In the genomic region with DNA sequence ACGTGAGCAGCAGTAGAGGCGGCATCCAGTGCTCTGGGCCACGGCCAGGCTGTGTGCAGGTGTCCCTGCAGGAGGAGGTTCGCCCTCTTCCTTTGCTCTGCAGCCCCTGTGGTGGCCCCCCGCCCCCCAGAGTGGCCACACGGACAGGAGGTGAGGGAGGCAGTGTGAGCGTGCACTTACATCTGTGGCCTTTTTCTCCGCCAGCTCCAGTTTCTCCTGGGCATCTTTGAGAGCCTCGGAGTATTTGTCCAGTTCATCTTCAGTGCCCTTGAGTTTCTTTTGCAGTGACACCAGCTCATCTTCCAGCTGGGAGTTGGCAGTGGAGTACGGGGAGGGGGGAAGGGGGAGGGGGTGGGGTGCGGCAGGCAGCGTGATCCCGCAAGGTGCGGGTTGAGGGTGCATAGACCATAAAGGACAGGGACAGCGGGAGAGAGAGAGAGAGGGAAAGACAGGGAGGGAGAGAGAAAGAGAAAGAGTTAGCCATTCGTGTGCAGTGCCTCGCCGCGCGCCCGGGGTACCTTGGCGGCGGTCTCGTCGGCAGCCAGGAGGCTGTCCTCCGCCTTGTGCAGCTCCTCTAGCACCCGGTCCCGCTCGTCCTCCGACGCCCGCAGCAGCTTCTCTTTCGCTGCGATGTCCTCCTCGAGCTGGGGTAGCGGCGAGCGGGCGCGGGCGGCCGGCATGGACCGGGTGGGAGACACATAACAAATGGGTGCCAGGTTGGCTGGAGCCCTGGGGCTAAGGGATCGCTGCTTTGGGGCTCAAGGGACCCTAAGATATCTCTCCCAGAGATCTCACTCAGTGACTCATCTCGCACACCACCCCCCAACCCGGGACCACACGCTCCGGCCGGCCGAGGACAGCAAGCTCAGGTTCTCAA, we compare ENCODE assay signal across 8 mouse cellular contexts. TPM values are rescaled to one million over a fixed set of nuclear protein-coding genes. Genes with fewer than 3 reads are reported as not detected.
DNase-seq lines count a peak whose midpoint lies in the region; ATAC-seq and TF ChIP-seq lines count a peak whose summit lies in the region.

No protein-coding gene starts in this region.

- peaks cover 8% of the 10 kb centered on the region for H3K36me3 ChIP-seq in heart, adult 2 months (ENCODE audit: control insufficient read depth, insufficient read depth, low read length)
- peaks cover 36% of the 10 kb centered on the region for H3K36me3 ChIP-seq in C2C12 (ENCODE audit: control insufficient read depth, insufficient read depth)
- no peaks in the 10 kb centered on the region for H3K36me3 ChIP-seq in hindbrain, embryonic 11.5 days (ENCODE audit: control insufficient read depth, insufficient read depth, low read length)
- H3K36me3 ChIP-seq in liver, postnatal 0 days (replicated peaks; ENCODE audit: insufficient read depth, low read length): no peaks in the 10 kb centered on the region

- H3K4me2 ChIP-seq in hindbrain, embryonic 11.5 days (replicated peaks; ENCODE audit: low read depth, low read length): peak overlapping the region; percentile 93
- H3K4me2 ChIP-seq in liver, postnatal 0 days (ENCODE audit: low read depth, low read length): peak overlapping the region; percentile 81

- H3K27me3 ChIP-seq in heart, adult 2 months (ENCODE audit: control insufficient read depth, insufficient read depth, low read length): peaks cover 2% of the 10 kb centered on the region; the same call in 1 of the 2 replicates
- H3K27me3 ChIP-seq in C2C12 (ENCODE audit: control insufficient read depth, insufficient read depth, insufficient read length): no peaks in the 10 kb centered on the region
- peaks cover 37% of the 10 kb centered on the region for H3K27me3 ChIP-seq in hindbrain, embryonic 11.5 days (ENCODE audit: control insufficient read depth, insufficient read depth, low read length)
- H3K27me3 ChIP-seq in liver, postnatal 0 days (ENCODE audit: insufficient read depth, low read length): peaks cover 59% of the 10 kb centered on the region

- TF ChIP-seq EP300 in heart, adult 2 months (IDR thresholded peaks at IDR 0.05; ENCODE audit: insufficient read depth, low read depth, low read length): no peak
- no peak for TF ChIP-seq EP300 in liver, postnatal 0 days (IDR thresholded peaks at IDR 0.05; ENCODE audit: low read depth)

- H3K79me3 ChIP-seq in C2C12 (ENCODE audit: low read depth): peaks cover 50% of the 10 kb centered on the region

- 4% methylated on average over 50 of the region's 50 CpGs for WGBS in heart, adult 2 months
- WGBS in hindbrain, embryonic 11.5 days: under 1% methylated on average over 50 of the region's 50 CpGs
- WGBS in liver, postnatal 0 days (ENCODE audit: insufficient replicate concordance): 2% methylated on average over 45 of the region's 50 CpGs

- peak overlapping the region; percentile 86 for H3K4me3 ChIP-seq in heart, adult 2 months
- peak overlapping the region; percentile 60 for H3K4me3 ChIP-seq in C2C12 (ENCODE audit: insufficient read depth, poor library complexity, severe bottlenecking)
- H3K4me3 ChIP-seq in cortical plate, adult 2 months (ENCODE audit: insufficient read depth, low read length): peak overlapping the region; percentile 59
- H3K4me3 ChIP-seq in hindbrain, embryonic 11.5 days (ENCODE audit: low read depth, low read length): peak overlapping the region; percentile 51
- H3K4me3 ChIP-seq in liver, postnatal 0 days (ENCODE audit: low read depth, low read length): peak overlapping the region; percentile 53

- no peaks in the 10 kb centered on the region for H3K9me3 ChIP-seq in hindbrain, embryonic 11.5 days (ENCODE audit: control insufficient read depth, low read length)
- no peaks in the 10 kb centered on the region for H3K9me3 ChIP-seq in liver, postnatal 0 days (ENCODE audit: low read length)

- H3ac ChIP-seq in C2C12 (ENCODE audit: control insufficient read depth, insufficient read length, low read depth): peak overlapping the region; percentile 63

- no peaks in the 10 kb centered on the region for H3K4me1 ChIP-seq in heart, adult 2 months (ENCODE audit: control insufficient read depth, insufficient read depth, low read length)
- H3K4me1 ChIP-seq in cortical plate, adult 2 months (ENCODE audit: control insufficient read depth, insufficient read depth, low read length): no peaks in the 10 kb centered on the region; the same call in 1 of the 2 replicates
- H3K4me1 ChIP-seq in hindbrain, embryonic 11.5 days (replicated peaks; ENCODE audit: control insufficient read depth, insufficient read depth, low read length): peaks cover 7% of the 10 kb centered on the region
- peaks cover 24% of the 10 kb centered on the region for H3K4me1 ChIP-seq in liver, postnatal 0 days (ENCODE audit: insufficient read depth)

- DNase-seq in heart, adult 2 months: peak; percentile 33 to 54
- DNase-seq in heart, postnatal 25 days (ENCODE audit: low spot score): no peak
- DNase-seq in hindbrain, embryonic 11.5 days (ENCODE audit: low spot score): peak; percentile 59
- peak; percentile 27 for DNase-seq in liver, postnatal 0 days
- DNase-seq in urinary bladder, postnatal 4 days (ENCODE audit: low spot score in 2 of 2): no peak
- DNase-seq in layer of hippocampus, postnatal 14 days (ENCODE audit: low spot score in 2 of 2): no peak

- intact Hi-C loops in heart, adult 2 months (cut with DNase I): loop anchor here (2.0 kb wide), 1 partner anchor 109 kb away; no protein-coding TSS in a partner anchor
- intact Hi-C loops in heart, postnatal 25 days (cut with DNase I): loop anchor here (2.0 to 5.0 kb wide), 3 partner anchors 111 to 227 kb away; no protein-coding TSS in a partner anchor

- peak; percentile 35 for TF ChIP-seq POLR2A in heart, adult 2 months (IDR thresholded peaks at IDR 0.05; ENCODE audit: insufficient read depth, low read depth, low read length)
- TF ChIP-seq POLR2A in cortical plate, adult 2 months (IDR thresholded peaks at IDR 0.05; ENCODE audit: extremely low read depth, insufficient read depth, low read length): no peak

- no peak for ATAC-seq in hindbrain, embryonic 11.5 days (ENCODE audit: low FRiP score)
- ATAC-seq in liver, postnatal 0 days: no peak

- peak overlapping the region; percentile 96 for H3K27ac ChIP-seq in heart, adult 2 months
- peak overlapping the region; percentile 67; the same call in 1 of the 2 replicates for H3K27ac ChIP-seq in cortical plate, adult 2 months (ENCODE audit: insufficient read depth, low read length)
- H3K27ac ChIP-seq in hindbrain, embryonic 11.5 days (ENCODE audit: low read depth, low read length): peak overlapping the region; percentile 32; the same call in 1 of the 2 replicates
- H3K27ac ChIP-seq in liver, postnatal 0 days (ENCODE audit: low read depth): no peak overlapping the region

- 0 out of 2 replicates have a peak, but pooled peaks cover 2% of the 10 kb centered on the region for H3K79me2 ChIP-seq in heart, adult 2 months (replicated peaks; ENCODE audit: control insufficient read depth, insufficient read depth, low read length)
- H3K79me2 ChIP-seq in C2C12 (ENCODE audit: control insufficient read depth, insufficient read depth): peaks cover 62% of the 10 kb centered on the region

- peak overlapping the region; percentile 97 for H3K9ac ChIP-seq in heart, adult 2 months (ENCODE audit: low read depth, low read length)
- H3K9ac ChIP-seq in hindbrain, embryonic 11.5 days (ENCODE audit: low read depth, low read length): peak overlapping the region; percentile 58
- peak overlapping the region; percentile 63 for H3K9ac ChIP-seq in liver, postnatal 0 days (replicated peaks)

- no peak for TF ChIP-seq CTCF in heart, adult 2 months (IDR thresholded peaks at IDR 0.05)
- TF ChIP-seq CTCF in C2C12 (IDR thresholded peaks at IDR 0.05; ENCODE audit: control insufficient read depth, insufficient read depth, insufficient read length): no peak
- TF ChIP-seq CTCF in cortical plate, adult 2 months (IDR thresholded peaks at IDR 0.05; ENCODE audit: extremely low read depth, insufficient read depth, low read length): no peak
- TF ChIP-seq CTCF in liver, postnatal 0 days (IDR thresholded peaks at IDR 0.05; ENCODE audit: low read depth): no peak

TF ChIP-seq in C2C12, 6 proteins besides CTCF, POLR2A, EP300 and RAD21:
- TF ChIP-seq MYOD1 (IDR thresholded peaks at IDR 0.05; ENCODE audit: control insufficient read depth, insufficient read length, low read depth): no peak
- no peak for TF ChIP-seq FOSL1 (IDR thresholded peaks at IDR 0.05; ENCODE audit: insufficient read depth, low read length, poor library complexity, severe bottlenecking)
- TF ChIP-seq USF1 (IDR thresholded peaks at IDR 0.05; ENCODE audit: low read depth): no peak
- no peak for TF ChIP-seq CEBPB (IDR thresholded peaks at IDR 0.05; ENCODE audit: low read depth)
- no peak for TF ChIP-seq MYOG (IDR thresholded peaks at IDR 0.05; ENCODE audit: control insufficient read depth, extremely low read depth, insufficient read length)

RNA-seq across cellular contexts. Expression of a gene that starts 1.4 kb away (rescaled TPM):
- over 10,000 TPM in 1 of 2 experiments, 1,000 to 10,000 TPM in 1; 9,950 to 10,380 TPM for total RNA-seq in heart, adult 2 months (2021)
- 5,659 and 10,700 TPM in 2 replicates for polyA plus RNA-seq in heart, adult 2 months (2012; rRNA removed)
- over 10,000 TPM; 12,975 to 13,062 TPM for total RNA-seq in heart, postnatal 25 days (2021)
- polyA plus RNA-seq in C2C12 (2012; fragmentation: generic; extraction: Trizol): 1,080 TPM
- 234 and 242 TPM in 2 replicates for polyA plus RNA-seq in cortical plate, adult 2 months (2012; rRNA removed)
- 323 and 385 TPM in 2 replicates for polyA plus RNA-seq in hindbrain, embryonic 11.5 days (2014; fragmentation: Nextera tagmentation; extraction: Ambion mirVana)
- 85.7 and 147 TPM in 2 replicates for polyA plus RNA-seq in liver, postnatal 0 days (2015; fragmentation: Nextera tagmentation; extraction: Ambion mirVana)
- total RNA-seq in layer of hippocampus, postnatal 14 days (2021): 100 to 1,000 TPM; 230 to 252 TPM

Comparison
In these comparisons a context has a peak if more than half of its experiments do, and no peak if none do; other contexts are left out.
1. DNase-seq: peak in heart, adult 2 months (2 of 2), hindbrain, embryonic 11.5 days (single experiment) and liver, postnatal 0 days (single experiment); none in heart, postnatal 25 days (single experiment), urinary bladder, postnatal 4 days (0 of 2) and layer of hippocampus, postnatal 14 days (0 of 2).
2. Peak in every context shown above with its lines, with median percentiles within 50 percentile points of each other: H3K4me3 ChIP-seq and H3K9ac ChIP-seq.